Mouse (Mus musculus) splenic B cell, adult 2 months (primary cell): ENCODE results near the gene Sf3b4.
A peak's percentile ranks its signal among the peaks of the same experiment; 100 is the strongest.
"Not testable (repeated sequence)": the region's sequence is repeated elsewhere in the genome, so short reads cannot be mapped to it uniquely, and the experiment has no call there.

Experiments
- DNase-seq: peaks from one replicate; pipeline ENCODE4 v3.0.0-alpha.2; 2011; ENCODE audit warnings: low read depth, low spot score
- H3K27me3 ChIP-seq: 2 replicates; pipeline ENCODE4 v1.6.1; 2012; ENCODE audit warnings: mild to moderate bottlenecking, low read length, moderate library complexity, mixed read lengths; ENCODE audit not compliant: control insufficient read depth, poor library complexity, insufficient read depth, severe bottlenecking
- H3K36me3 ChIP-seq: 2 replicates; pipeline ENCODE4 v1.6.1; 2012; ENCODE audit warnings: mild to moderate bottlenecking, low read length, moderate library complexity, mixed read lengths; ENCODE audit not compliant: control insufficient read depth, poor library complexity, insufficient read depth, severe bottlenecking

Gene Sf3b4

DNA sequence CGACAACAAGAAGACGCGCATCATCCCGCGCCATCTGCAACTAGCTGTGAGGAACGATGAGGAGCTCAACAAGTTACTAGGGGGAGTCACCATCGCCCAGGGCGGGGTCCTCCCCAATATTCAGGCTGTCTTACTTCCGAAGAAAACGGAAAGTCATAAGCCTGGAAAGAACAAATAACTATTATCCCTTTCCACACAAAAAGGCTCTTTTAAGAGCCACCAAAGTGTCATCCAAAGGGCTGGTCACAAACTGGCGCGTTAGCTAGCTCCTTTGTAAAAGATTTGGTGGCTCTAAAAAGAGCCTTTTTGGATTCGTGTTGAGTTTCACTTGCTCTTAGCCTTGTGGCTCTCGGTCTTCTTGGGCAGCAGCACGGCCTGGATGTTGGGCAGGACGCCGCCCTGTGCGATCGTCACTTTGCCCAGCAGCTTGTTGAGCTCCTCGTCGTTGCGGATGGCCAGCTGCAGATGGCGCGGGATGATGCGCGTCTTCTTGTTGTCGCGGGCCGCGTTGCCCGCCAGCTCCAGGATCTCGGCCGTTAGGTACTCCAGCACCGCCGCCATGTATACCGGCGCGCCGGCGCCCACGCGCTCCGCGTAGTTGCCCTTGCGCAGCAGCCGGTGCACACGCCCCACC lies 48.1 kb downstream of the Sf3b4 start:
- not testable (repeated sequence) for H3K27me3 ChIP-seq, H3K36me3 ChIP-seq
- peak; percentile 58 for DNase-seq

DNA sequence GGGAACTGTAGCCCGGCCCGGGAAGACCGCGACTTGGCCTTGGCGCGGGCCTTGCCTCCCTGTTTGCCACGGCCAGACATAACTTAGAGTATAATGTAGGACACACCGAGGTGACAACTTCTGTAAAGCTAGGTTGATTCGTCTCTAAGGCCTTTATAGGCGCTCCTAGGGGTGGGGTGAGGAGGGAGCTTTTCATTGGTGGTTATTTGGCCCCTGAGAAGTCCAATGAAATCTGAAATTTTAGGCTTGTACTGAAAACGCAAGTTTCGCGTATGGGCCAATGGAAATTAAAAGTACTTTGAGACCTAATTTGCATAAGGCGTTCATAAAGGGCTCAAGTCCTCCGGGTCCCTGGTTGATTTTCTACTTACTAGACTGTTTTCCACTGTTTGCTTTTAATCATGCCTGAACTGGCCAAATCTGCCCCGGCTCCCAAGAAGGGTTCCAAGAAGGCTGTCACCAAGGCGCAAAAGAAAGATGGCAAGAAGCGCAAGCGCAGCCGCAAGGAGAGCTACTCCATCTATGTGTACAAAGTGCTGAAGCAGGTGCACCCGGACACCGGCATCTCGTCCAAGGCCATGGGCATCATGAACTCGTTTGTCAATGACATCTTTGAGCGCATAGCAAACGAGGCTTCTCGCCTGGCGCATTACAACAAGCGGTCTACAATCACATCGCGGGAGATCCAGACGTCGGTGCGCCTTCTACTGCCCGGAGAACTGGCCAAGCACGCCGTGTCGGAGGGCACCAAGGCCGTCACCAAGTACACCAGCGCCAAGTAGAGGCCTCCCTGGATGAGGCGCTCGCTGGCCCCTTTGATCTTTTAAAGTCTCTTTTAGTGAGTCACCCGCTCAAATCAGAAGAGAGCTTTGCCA lies 48.9 kb downstream of the Sf3b4 start, which contains the start of the genes Hist2h2ac and Hist2h2be:
Hist2h2ac (minus strand) TSS at position 116 of the 875 bp plus-strand sequence.
Hist2h2be (plus strand) TSS at position 355 of the 875 bp plus-strand sequence.
- DNase-seq, result peak; percentile 96
- Histone ChIP-seq H3K36me3 (no peaks in the 10 kb centered on the region; the same call in 1 of the 2 replicates), H3K27me3 (no peaks in the 10 kb centered on the region)

DNA sequence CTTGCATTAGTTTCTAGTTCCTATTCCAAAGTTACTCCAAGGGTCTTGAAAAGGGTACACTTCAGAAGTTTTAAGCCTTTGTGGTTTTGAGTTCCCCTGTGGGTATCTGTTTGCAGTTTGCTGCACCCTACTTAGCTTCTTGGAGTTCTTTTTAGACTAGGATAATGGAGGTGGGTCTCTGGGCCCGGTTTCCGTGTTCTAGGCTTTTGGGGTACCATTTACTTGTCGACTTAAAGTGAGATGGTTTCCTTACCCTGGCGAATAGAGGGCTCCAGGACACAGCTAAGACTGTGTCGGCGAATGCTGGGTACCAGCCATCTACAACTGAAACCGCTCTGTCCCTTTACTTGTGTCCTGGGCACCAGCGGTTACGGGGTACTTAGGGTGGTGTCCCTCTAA lies 49.5 kb downstream of the Sf3b4 start:
- DNase-seq, result peak; percentile 35
- Histone ChIP-seq H3K27me3 (no peaks in the 10 kb centered on the region), H3K36me3 (no peaks in the 10 kb centered on the region; the same call in 1 of the 2 replicates)

DNA sequence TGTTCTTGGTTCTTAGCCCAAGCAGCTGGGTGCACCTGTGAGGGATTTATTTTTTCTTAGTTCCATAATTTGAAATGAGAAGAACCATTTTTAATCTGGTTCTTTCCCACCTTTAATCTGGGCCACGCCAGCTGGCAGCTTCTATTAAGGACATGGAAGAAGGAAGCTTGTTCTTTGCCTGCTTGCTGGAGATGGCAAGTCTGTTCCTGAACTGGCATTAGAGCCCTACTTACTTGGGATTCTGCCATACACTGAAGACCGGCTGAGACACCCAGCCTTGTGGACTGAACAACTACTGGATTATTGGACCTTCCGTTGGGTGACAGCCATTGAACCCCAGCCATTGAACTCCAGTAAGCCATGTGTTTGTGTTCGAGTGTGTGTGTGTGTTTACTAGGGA lies 50.6 kb downstream of the Sf3b4 start:
- H3K36me3 ChIP-seq, result no peaks in the 10 kb centered on the region; the same call in 1 of the 2 replicates
- DNase-seq, result no peak

DNA sequence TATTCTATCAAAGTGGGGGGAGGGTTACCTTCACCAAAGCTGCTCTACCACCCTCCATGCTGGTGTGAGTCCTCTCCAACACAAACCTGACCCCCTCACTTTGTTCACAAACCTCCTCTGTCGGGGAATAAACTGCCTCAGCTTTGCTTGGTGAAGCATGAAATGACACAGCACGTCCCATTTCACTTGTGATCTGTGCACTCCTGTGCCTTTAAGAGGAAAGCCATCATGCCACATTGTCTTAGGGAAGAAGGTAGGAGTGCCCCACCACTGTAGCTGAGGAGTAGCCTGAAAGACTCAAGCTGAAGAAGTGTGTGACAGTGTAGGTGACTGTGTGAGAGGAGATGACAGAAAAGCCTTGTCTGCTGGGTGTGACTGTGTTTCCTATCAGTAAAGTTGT lies 53.3 kb downstream of the Sf3b4 start:
- Histone ChIP-seq H3K36me3 (no peaks in the 10 kb centered on the region; the same call in 1 of the 2 replicates), H3K27me3 (no peaks in the 10 kb centered on the region)
- no peak for DNase-seq

More for the DNA sequence above, 50.6 kb downstream of the Sf3b4 start:
- no peaks in the 10 kb centered on the region for H3K27me3 ChIP-seq
